Mouse (Mus musculus): ENCODE measurements around the gene Pcbp4. TPM values are rescaled to one million over a fixed set of nuclear protein-coding genes. Genes with fewer than 3 reads are reported as not detected.
A peak's percentile ranks its signal among the peaks of the same experiment; 100 is the strongest.

Pcbp4 gene
- polyA plus RNA-seq, 1 experiment from 2014 or later, result 60.7 TPM

GRCm38 (mm10) chr9:106467746-106468145 is 14.7 kb downstream of the Pcbp4 start:
- Histone ChIP-seq H3K9me3 (ENCODE audit: control insufficient read depth, low read length) (no peaks in the 10 kb centered on the region), H3K9ac (ENCODE audit: low read length) (no peak overlapping the region), H3K36me3 (ENCODE audit: control insufficient read depth, insufficient read depth, low read length) (peaks cover 3% of the 10 kb centered on the region; the same call in 1 of the 2 replicates), H3K27me3 (ENCODE audit: control insufficient read depth, insufficient read depth, low read depth, low read length) (no peaks in the 10 kb centered on the region), H3K4me2 (ENCODE audit: low read depth, low read length) (no peak overlapping the region), H3K4me3 (ENCODE audit: low read length) (no peak overlapping the region), H3K4me1 (replicated peaks; ENCODE audit: control insufficient read depth, insufficient read depth, low read length) (peaks cover 15% of the 10 kb centered on the region), H3K27ac (ENCODE audit: low read length) (no peak overlapping the region)
- 84% methylated on average over 7 of the region's 7 CpGs for WGBS
- no peak for ATAC-seq (ENCODE audit: low read depth)

- Histone ChIP-seq H3K36me3 (ENCODE audit: control insufficient read depth, insufficient read depth, low read length) (no peaks in the 10 kb centered on the region), H3K27me3 (ENCODE audit: control insufficient read depth, insufficient read depth, low read depth, low read length) (no peaks in the 10 kb centered on the region), H3K4me3 (ENCODE audit: low read length) (no peak overlapping the region), H3K4me2 (ENCODE audit: low read depth, low read length) (no peak overlapping the region), H3K9ac (ENCODE audit: low read length) (no peak overlapping the region), H3K9me3 (ENCODE audit: control insufficient read depth, low read length) (no peaks in the 10 kb centered on the region), H3K27ac (ENCODE audit: low read length) (no peak overlapping the region), H3K4me1 (replicated peaks; ENCODE audit: control insufficient read depth, insufficient read depth, low read length) (peaks cover 20% of the 10 kb centered on the region)
- 57% methylated on average over 6 of the region's 6 CpGs for WGBS
- no peak for ATAC-seq (ENCODE audit: low read depth)
Observed at GRCm38 (mm10) chr9:106469317-106469716, 16.2 kb downstream of the Pcbp4 start.

- Histone ChIP-seq H3K27me3 (ENCODE audit: control insufficient read depth, insufficient read depth, low read depth, low read length) (no peaks in the 10 kb centered on the region), H3K9me3 (ENCODE audit: control insufficient read depth, low read length) (no peaks in the 10 kb centered on the region), H3K27ac (ENCODE audit: low read length) (no peak overlapping the region), H3K4me3 (ENCODE audit: low read length) (no peak overlapping the region), H3K36me3 (ENCODE audit: control insufficient read depth, insufficient read depth, low read length) (no peaks in the 10 kb centered on the region), H3K4me2 (ENCODE audit: low read depth, low read length) (no peak overlapping the region), H3K9ac (ENCODE audit: low read length) (no peak overlapping the region), H3K4me1 (replicated peaks; ENCODE audit: control insufficient read depth, insufficient read depth, low read length) (peaks cover 21% of the 10 kb centered on the region)
- no peak for ATAC-seq (ENCODE audit: low read depth)
- WGBS, result 61% methylated on average over 9 of the region's 9 CpGs
Observed at GRCm38 (mm10) chr9:106469776-106470175, 16.7 kb downstream of the Pcbp4 start.

- Histone ChIP-seq H3K9ac (ENCODE audit: low read length) (no peak overlapping the region), H3K4me1 (replicated peaks; ENCODE audit: control insufficient read depth, insufficient read depth, low read length) (peaks cover 28% of the 10 kb centered on the region), H3K36me3 (ENCODE audit: control insufficient read depth, insufficient read depth, low read length) (no peaks in the 10 kb centered on the region), H3K27ac (ENCODE audit: low read length) (no peak overlapping the region), H3K4me2 (ENCODE audit: low read depth, low read length) (peak overlapping the region; percentile 39), H3K27me3 (ENCODE audit: control insufficient read depth, insufficient read depth, low read depth, low read length) (no peaks in the 10 kb centered on the region), H3K4me3 (ENCODE audit: low read length) (no peak overlapping the region), H3K9me3 (ENCODE audit: control insufficient read depth, low read length) (no peaks in the 10 kb centered on the region)
- no peak for ATAC-seq (ENCODE audit: low read depth)
- 63% methylated on average over 14 of the region's 14 CpGs for WGBS
Observed at GRCm38 (mm10) chr9:106470991-106471750, 18.1 kb downstream of the Pcbp4 start.

- 0 out of 2 replicates have a peak overlapping the region, but pooled peaks have one; percentile 29 for H3K9ac ChIP-seq (ENCODE audit: low read length)
- no peaks in the 10 kb centered on the region for H3K9me3 ChIP-seq (ENCODE audit: control insufficient read depth, low read length)
- peaks cover 33% of the 10 kb centered on the region for H3K4me1 ChIP-seq (replicated peaks; ENCODE audit: control insufficient read depth, insufficient read depth, low read length)
- H3K4me2 ChIP-seq (ENCODE audit: low read depth, low read length), result peak overlapping the region; percentile 39
- 15% methylated on average over 5 of the region's 5 CpGs for WGBS
- peak; percentile 11; the same call in 1 of the 2 replicates for ATAC-seq (ENCODE audit: low read depth)
- no peaks in the 10 kb centered on the region for H3K27me3 ChIP-seq (ENCODE audit: control insufficient read depth, insufficient read depth, low read depth, low read length)
- no peaks in the 10 kb centered on the region for H3K36me3 ChIP-seq (ENCODE audit: control insufficient read depth, insufficient read depth, low read length)
- H3K27ac ChIP-seq (ENCODE audit: low read length), result peak overlapping the region; percentile 2; the same call in 1 of the 2 replicates
- H3K4me3 ChIP-seq (ENCODE audit: low read length), result no peak overlapping the region
Observed at GRCm38 (mm10) chr9:106471892-106472291, 18.8 kb downstream of the Pcbp4 start.

- ATAC-seq (ENCODE audit: low read depth), result no peak
- peaks cover 33% of the 10 kb centered on the region for H3K4me1 ChIP-seq (replicated peaks; ENCODE audit: control insufficient read depth, insufficient read depth, low read length)
- no peaks in the 10 kb centered on the region for H3K9me3 ChIP-seq (ENCODE audit: control insufficient read depth, low read length)
- no peaks in the 10 kb centered on the region for H3K27me3 ChIP-seq (ENCODE audit: control insufficient read depth, insufficient read depth, low read depth, low read length)
- H3K9ac ChIP-seq (ENCODE audit: low read length), result no peak overlapping the region
- WGBS, result 55% methylated on average over 4 of the region's 4 CpGs
- H3K27ac ChIP-seq (ENCODE audit: low read length), result peak overlapping the region; percentile 2; the same call in 1 of the 2 replicates
- H3K36me3 ChIP-seq (ENCODE audit: control insufficient read depth, insufficient read depth, low read length), result no peaks in the 10 kb centered on the region
- no peak overlapping the region for H3K4me3 ChIP-seq (ENCODE audit: low read length)
- no peak overlapping the region for H3K4me2 ChIP-seq (ENCODE audit: low read depth, low read length)
Observed at GRCm38 (mm10) chr9:106472321-106472720, 19.2 kb downstream of the Pcbp4 start.

GRCm38 (mm10) chr9:106473081-106473752 is 20.1 kb downstream of the Pcbp4 start:
- H3K9ac ChIP-seq (ENCODE audit: low read length), result no peak overlapping the region
- 71% methylated on average over 16 of the region's 16 CpGs for WGBS

GRCm38 (mm10) chr9:106473753-106474105 is 20.6 kb downstream of the Pcbp4 start:
- Histone ChIP-seq H3K4me3 (ENCODE audit: low read length) (no peak overlapping the region), H3K9me3 (ENCODE audit: control insufficient read depth, low read length) (no peaks in the 10 kb centered on the region), H3K27ac (ENCODE audit: low read length) (no peak overlapping the region), H3K4me1 (replicated peaks; ENCODE audit: control insufficient read depth, insufficient read depth, low read length) (peaks cover 40% of the 10 kb centered on the region), H3K4me2 (ENCODE audit: low read depth, low read length) (no peak overlapping the region), H3K27me3 (ENCODE audit: control insufficient read depth, insufficient read depth, low read depth, low read length) (no peaks in the 10 kb centered on the region), H3K36me3 (ENCODE audit: control insufficient read depth, insufficient read depth, low read length) (no peaks in the 10 kb centered on the region), H3K9ac (ENCODE audit: low read length) (no peak overlapping the region)
- ATAC-seq (ENCODE audit: low read depth), result no peak
- 64% methylated on average over 5 of the region's 5 CpGs for WGBS

More at GRCm38 (mm10) chr9:106473081-106473752, 20.1 kb downstream of the Pcbp4 start:
- H3K4me2 ChIP-seq (ENCODE audit: low read depth, low read length), result no peak overlapping the region
- no peaks in the 10 kb centered on the region for H3K36me3 ChIP-seq (ENCODE audit: control insufficient read depth, insufficient read depth, low read length)
- H3K27me3 ChIP-seq (ENCODE audit: control insufficient read depth, insufficient read depth, low read depth, low read length), result no peaks in the 10 kb centered on the region
- no peak for ATAC-seq (ENCODE audit: low read depth)
- H3K4me3 ChIP-seq (ENCODE audit: low read length), result no peak overlapping the region
- peaks cover 38% of the 10 kb centered on the region for H3K4me1 ChIP-seq (replicated peaks; ENCODE audit: control insufficient read depth, insufficient read depth, low read length)
- H3K9me3 ChIP-seq (ENCODE audit: control insufficient read depth, low read length), result no peaks in the 10 kb centered on the region
- H3K27ac ChIP-seq (ENCODE audit: low read length), result no peak overlapping the region

GRCm38 (mm10) chr9:106474456-106474855 is 21.4 kb downstream of the Pcbp4 start:
- Histone ChIP-seq H3K4me1 (replicated peaks; ENCODE audit: control insufficient read depth, insufficient read depth, low read length) (peaks cover 40% of the 10 kb centered on the region), H3K4me3 (ENCODE audit: low read length) (no peak overlapping the region), H3K36me3 (ENCODE audit: control insufficient read depth, insufficient read depth, low read length) (no peaks in the 10 kb centered on the region), H3K27me3 (ENCODE audit: control insufficient read depth, insufficient read depth, low read depth, low read length) (no peaks in the 10 kb centered on the region), H3K9ac (ENCODE audit: low read length) (peak overlapping the region; percentile 33), H3K27ac (ENCODE audit: low read length) (no peak overlapping the region), H3K9me3 (ENCODE audit: control insufficient read depth, low read length) (no peaks in the 10 kb centered on the region), H3K4me2 (ENCODE audit: low read depth, low read length) (no peak overlapping the region)
- 2% methylated on average over 6 of the region's 6 CpGs for WGBS
- 0 out of 2 replicates have a peak, but pooled peaks have one; percentile 1 for ATAC-seq (ENCODE audit: low read depth)

All from lung, embryonic 16.5 days (tissue).